ENCODE assay signal across 16 mouse cellular contexts in the genomic region with DNA sequence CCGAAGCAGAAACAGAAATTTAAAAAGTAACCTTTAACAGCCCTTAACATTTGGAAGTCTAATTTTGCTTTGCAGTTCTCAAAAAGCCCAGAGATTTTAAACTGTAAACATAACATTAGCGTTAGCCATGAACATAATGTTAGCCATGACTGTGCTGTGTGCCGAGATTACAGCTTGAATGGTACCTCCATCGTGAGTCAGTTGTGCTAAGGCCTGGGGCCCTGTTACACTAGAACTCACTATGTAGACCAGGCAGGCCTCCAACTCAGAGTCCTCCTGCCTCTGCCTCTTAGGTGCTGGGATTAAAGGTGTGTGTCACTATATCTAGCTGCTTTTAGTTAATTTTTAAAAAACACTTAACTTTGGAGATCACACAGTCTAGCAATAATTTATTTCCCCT. TPM values are rescaled to one million over a fixed set of nuclear protein-coding genes. Genes with fewer than 3 reads are reported as not detected.
DNase-seq lines count a peak whose midpoint lies in the region; ATAC-seq and TF ChIP-seq lines count a peak whose summit lies in the region.
"Had no signal": no experiment of that assay in that cellular context is flagged by ENCODE, and none has a peak within 500 bp of the region (broad histone marks: within the 10 kb centered on the region; RNA-seq: fewer than 3 reads in every experiment).

No protein-coding gene starts in this region.

- WGBS in heart, embryonic 14.5 days = 78% methylated on average over 4 of the region's 4 CpGs
- WGBS in kidney, embryonic 14.5 days = 84% methylated on average over 4 of the region's 4 CpGs
- WGBS in liver, postnatal 0 days (ENCODE audit: insufficient replicate concordance) = 71% methylated on average over 4 of the region's 4 CpGs
- 78% methylated on average over 4 of the region's 4 CpGs for WGBS in forebrain, embryonic 15.5 days

- ATAC-seq in heart, embryonic 14.5 days (ENCODE audit: insufficient number of reproducible peaks, insufficient read depth, low FRiP score, low read depth) = no peak
- no peak for ATAC-seq in kidney, embryonic 14.5 days (ENCODE audit: low FRiP score, low TSS enrichment)
- no peak for ATAC-seq in liver, postnatal 0 days
- no peak for ATAC-seq in forebrain, embryonic 15.5 days (replicated peaks)
- ATAC-seq: lung, postnatal 0 days; midbrain, embryonic 16.5 days had no signal

- no peak for TF ChIP-seq EP300 in liver, postnatal 0 days (IDR thresholded peaks at IDR 0.05; ENCODE audit: low read depth)

- peaks cover 13% of the 10 kb centered on the region for H3K36me3 ChIP-seq in heart, embryonic 14.5 days (ENCODE audit: control insufficient read depth, insufficient read depth, low read length)
- H3K36me3 ChIP-seq in kidney, embryonic 14.5 days (ENCODE audit: control insufficient read depth, insufficient read depth, low read length) = peaks cover 9% of the 10 kb centered on the region
- H3K36me3 ChIP-seq in liver, postnatal 0 days (replicated peaks; ENCODE audit: insufficient read depth, low read length) = peaks cover 11% of the 10 kb centered on the region
- H3K36me3 ChIP-seq in forebrain, embryonic 15.5 days = 0 out of 2 replicates have a peak, but pooled peaks cover 8% of the 10 kb centered on the region

- peak overlapping the region; percentile 62 to 75 for H3K27ac ChIP-seq in heart, embryonic 14.5 days (replicated peaks in 1 of 2; ENCODE audit: control insufficient read depth in 1 of 2, insufficient read depth in 1 of 2, low read depth in 2 of 2, low read length in 2 of 2)
- no peak overlapping the region for H3K27ac ChIP-seq in kidney, embryonic 14.5 days (ENCODE audit: low read depth, low read length)
- H3K27ac ChIP-seq in liver, postnatal 0 days (ENCODE audit: low read depth) = 0 out of 2 replicates have a peak overlapping the region, but pooled peaks have one; percentile 31
- H3K27ac ChIP-seq in forebrain, embryonic 15.5 days (replicated peaks) = no peak overlapping the region
- H3K27ac ChIP-seq: embryonic facial prominence, embryonic 12.5 days; hindbrain, embryonic 14.5 days; limb, embryonic 12.5 days had no signal

- no peak for DNase-seq in heart, postnatal 10 days
- peak; percentile 85 for DNase-seq in kidney, adult 9 months
- DNase-seq in kidney, postnatal 25 days = peak; percentile 59 to 80
- no peak for DNase-seq in liver, postnatal 0 days
- DNase-seq: adrenal gland, adult 2 months; cerebellum, adult 11 months; cerebellum, postnatal 36 days had no signal

- H3K9ac ChIP-seq in heart, embryonic 14.5 days (ENCODE audit: low read length) = no peak overlapping the region
- H3K9ac ChIP-seq in kidney, embryonic 14.5 days (ENCODE audit: low read depth, low read length) = no peak overlapping the region
- no peak overlapping the region for H3K9ac ChIP-seq in liver, postnatal 0 days (replicated peaks)
- no peak overlapping the region for H3K9ac ChIP-seq in forebrain, embryonic 15.5 days (replicated peaks)
- H3K9ac ChIP-seq: embryonic facial prominence, embryonic 12.5 days; hindbrain, embryonic 14.5 days; limb, embryonic 12.5 days had no signal

- intact Hi-C loops in heart, postnatal 10 days (cut with DNase I) = no loop called here

- no peak overlapping the region for H3K4me2 ChIP-seq in heart, embryonic 14.5 days (ENCODE audit: low read length)
- H3K4me2 ChIP-seq in kidney, embryonic 14.5 days (replicated peaks; ENCODE audit: low read depth, low read length) = no peak overlapping the region
- H3K4me2 ChIP-seq in liver, postnatal 0 days (ENCODE audit: low read depth, low read length) = no peak overlapping the region
- H3K4me2 ChIP-seq in forebrain, embryonic 15.5 days (replicated peaks) = no peak overlapping the region
- H3K4me2 ChIP-seq: embryonic facial prominence, embryonic 12.5 days; hindbrain, embryonic 14.5 days; limb, embryonic 12.5 days had no signal

- no peaks in the 10 kb centered on the region for H3K27me3 ChIP-seq in heart, embryonic 14.5 days (ENCODE audit: control insufficient read depth, insufficient read depth, low read length)
- H3K27me3 ChIP-seq in kidney, embryonic 14.5 days (ENCODE audit: control insufficient read depth, insufficient read depth, low read length) = no peaks in the 10 kb centered on the region
- no peaks in the 10 kb centered on the region for H3K27me3 ChIP-seq in liver, postnatal 0 days (ENCODE audit: insufficient read depth, low read length)
- no peaks in the 10 kb centered on the region for H3K27me3 ChIP-seq in forebrain, embryonic 15.5 days
- H3K27me3 ChIP-seq: embryonic facial prominence, embryonic 12.5 days; limb, embryonic 12.5 days had no signal

- TF ChIP-seq CTCF in liver, postnatal 0 days (IDR thresholded peaks at IDR 0.05; ENCODE audit: low read depth) = no peak

- H3K4me1 ChIP-seq in heart, embryonic 14.5 days (ENCODE audit: control insufficient read depth in 2 of 2, insufficient read depth in 2 of 2, low read length in 2 of 2) = peaks cover 17 to 41% of the 10 kb centered on the region in 2 experiments
- peaks cover 14% of the 10 kb centered on the region for H3K4me1 ChIP-seq in kidney, embryonic 14.5 days (ENCODE audit: control insufficient read depth, insufficient read depth, low read length)
- H3K4me1 ChIP-seq in liver, postnatal 0 days (ENCODE audit: insufficient read depth) = peaks cover 60% of the 10 kb centered on the region
- H3K4me1 ChIP-seq in forebrain, embryonic 15.5 days = peaks cover 26% of the 10 kb centered on the region

- H3K4me3 ChIP-seq in heart, embryonic 14.5 days (ENCODE audit: control insufficient read depth in 1 of 2, insufficient read depth in 1 of 2, low read depth in 1 of 2, low read length in 2 of 2) = no peak overlapping the region
- H3K4me3 ChIP-seq in kidney, embryonic 14.5 days (ENCODE audit: low read length) = no peak overlapping the region
- no peak overlapping the region for H3K4me3 ChIP-seq in liver, postnatal 0 days (ENCODE audit: low read depth, low read length)
- H3K4me3 ChIP-seq in forebrain, embryonic 15.5 days = no peak overlapping the region
- H3K4me3 ChIP-seq: embryonic facial prominence, embryonic 12.5 days; limb, embryonic 12.5 days had no signal

- H3K9me3 ChIP-seq in heart, embryonic 14.5 days (ENCODE audit: control insufficient read depth, low read length) = no peaks in the 10 kb centered on the region
- H3K9me3 ChIP-seq in kidney, embryonic 14.5 days (ENCODE audit: control insufficient read depth, low read length) = no peaks in the 10 kb centered on the region
- H3K9me3 ChIP-seq in liver, postnatal 0 days (ENCODE audit: low read length) = no peaks in the 10 kb centered on the region
- no peaks in the 10 kb centered on the region for H3K9me3 ChIP-seq in forebrain, embryonic 15.5 days
- H3K9me3 ChIP-seq: embryonic facial prominence, embryonic 12.5 days; G1E; limb, embryonic 12.5 days had no signal

RNA-seq across cellular contexts. Expression of a gene that starts 2.1 kb away (rescaled TPM):
- 22.7 and 23.1 TPM in 2 replicates for polyA plus RNA-seq in heart, embryonic 14.5 days (2014; fragmentation: Nextera tagmentation; extraction: Ambion mirVana)
- total RNA-seq in heart, postnatal 10 days (2021) = 10 to 100 TPM in 1 of 2 experiments, 1 to 10 TPM in 1; 9.3 to 12.6 TPM
- 24.5 and 33.0 TPM in 2 replicates for polyA plus RNA-seq in kidney, embryonic 14.5 days (2014; fragmentation: Nextera tagmentation; extraction: Ambion mirVana)
- polyA plus RNA-seq in liver, postnatal 0 days (2015; fragmentation: Nextera tagmentation; extraction: Ambion mirVana) = 13.3 and 15.0 TPM in 2 replicates
- polyA plus RNA-seq in forebrain, embryonic 15.5 days (2015; fragmentation: Nextera tagmentation; extraction: Ambion mirVana) = 40.4 and 44.3 TPM in 2 replicates

RNA-seq across cellular contexts. Expression of a gene that starts 5.9 kb away (rescaled TPM):
- 57.8 and 58.0 TPM in 2 replicates for polyA plus RNA-seq in heart, embryonic 14.5 days (2014; fragmentation: Nextera tagmentation; extraction: Ambion mirVana)
- 10 to 100 TPM; 75.8 to 93.3 TPM for total RNA-seq in heart, postnatal 10 days (2021)
- 27.5 and 53.1 TPM in 2 replicates for polyA plus RNA-seq in kidney, embryonic 14.5 days (2014; fragmentation: Nextera tagmentation; extraction: Ambion mirVana)
- 27.8 and 39.1 TPM in 2 replicates for polyA plus RNA-seq in liver, postnatal 0 days (2015; fragmentation: Nextera tagmentation; extraction: Ambion mirVana)
- 86.4 and 106 TPM in 2 replicates for polyA plus RNA-seq in forebrain, embryonic 15.5 days (2015; fragmentation: Nextera tagmentation; extraction: Ambion mirVana)

RNA-seq across cellular contexts. Expression of a gene that starts 26.7 kb away (rescaled TPM):
- 33.3 and 34.1 TPM in 2 replicates for polyA plus RNA-seq in heart, embryonic 14.5 days (2014; fragmentation: Nextera tagmentation; extraction: Ambion mirVana)
- 10 to 100 TPM; 18.3 to 19.4 TPM for total RNA-seq in heart, postnatal 10 days (2021)
- 28.5 and 31.3 TPM in 2 replicates for polyA plus RNA-seq in kidney, embryonic 14.5 days (2014; fragmentation: Nextera tagmentation; extraction: Ambion mirVana)
- 17.7 and 17.9 TPM in 2 replicates for polyA plus RNA-seq in liver, postnatal 0 days (2015; fragmentation: Nextera tagmentation; extraction: Ambion mirVana)
- polyA plus RNA-seq in forebrain, embryonic 15.5 days (2015; fragmentation: Nextera tagmentation; extraction: Ambion mirVana) = 14.4 and 16.7 TPM in 2 replicates

RNA-seq across cellular contexts. Expression of a gene that starts 27.0 kb away (rescaled TPM):
- polyA plus RNA-seq in heart, embryonic 14.5 days (2014; fragmentation: Nextera tagmentation; extraction: Ambion mirVana) = 6.7 and 8.8 TPM in 2 replicates
- 10 to 100 TPM; 12.7 to 15.1 TPM for total RNA-seq in heart, postnatal 10 days (2021)
- polyA plus RNA-seq in kidney, embryonic 14.5 days (2014; fragmentation: Nextera tagmentation; extraction: Ambion mirVana) = 10.1 and 10.3 TPM in 2 replicates
- polyA plus RNA-seq in liver, postnatal 0 days (2015; fragmentation: Nextera tagmentation; extraction: Ambion mirVana) = 2.3 and 3.2 TPM in 2 replicates
- 14.3 and 17.1 TPM in 2 replicates for polyA plus RNA-seq in forebrain, embryonic 15.5 days (2015; fragmentation: Nextera tagmentation; extraction: Ambion mirVana)

RNA-seq across cellular contexts. Expression of a gene that starts 28.6 kb away (rescaled TPM):
- polyA plus RNA-seq in heart, embryonic 14.5 days (2014; fragmentation: Nextera tagmentation; extraction: Ambion mirVana) = 9.2 TPM in 2 replicates
- total RNA-seq in heart, postnatal 10 days (2021) = 10 to 100 TPM; 23.3 to 27.6 TPM
- 10.5 and 10.8 TPM in 2 replicates for polyA plus RNA-seq in kidney, embryonic 14.5 days (2014; fragmentation: Nextera tagmentation; extraction: Ambion mirVana)
- polyA plus RNA-seq in liver, postnatal 0 days (2015; fragmentation: Nextera tagmentation; extraction: Ambion mirVana) = 2.3 and 2.6 TPM in 2 replicates
- 14.2 and 14.6 TPM in 2 replicates for polyA plus RNA-seq in forebrain, embryonic 15.5 days (2015; fragmentation: Nextera tagmentation; extraction: Ambion mirVana)

Comparison
In these comparisons a context has a peak if more than half of its experiments do, and no peak if none do; other contexts are left out.
1. H3K27ac ChIP-seq: peak in heart, embryonic 14.5 days (2 of 2) and liver, postnatal 0 days (single experiment); none in kidney, embryonic 14.5 days (single experiment) and forebrain, embryonic 15.5 days (single experiment).
2. DNase-seq: peak in kidney, adult 9 months (single experiment) and kidney, postnatal 25 days (2 of 2); none in heart, postnatal 10 days (0 of 2) and liver, postnatal 0 days (single experiment).